Mouse (Mus musculus) v-Abl transformed pro-B cells (cell line): ENCODE measurements around the gene Cxadr.

ENCODE experiments used
- in situ Hi-C, 2 experiments: fragments of 400-800 bp; cut with MboI; formaldehyde crosslinking; loops; one replicate each; pipeline ENCODE4 v1.15.1; 2025; ENCODE audit not compliant: unreplicated experiment in 2 of 2

The Cxadr gene

DNA sequence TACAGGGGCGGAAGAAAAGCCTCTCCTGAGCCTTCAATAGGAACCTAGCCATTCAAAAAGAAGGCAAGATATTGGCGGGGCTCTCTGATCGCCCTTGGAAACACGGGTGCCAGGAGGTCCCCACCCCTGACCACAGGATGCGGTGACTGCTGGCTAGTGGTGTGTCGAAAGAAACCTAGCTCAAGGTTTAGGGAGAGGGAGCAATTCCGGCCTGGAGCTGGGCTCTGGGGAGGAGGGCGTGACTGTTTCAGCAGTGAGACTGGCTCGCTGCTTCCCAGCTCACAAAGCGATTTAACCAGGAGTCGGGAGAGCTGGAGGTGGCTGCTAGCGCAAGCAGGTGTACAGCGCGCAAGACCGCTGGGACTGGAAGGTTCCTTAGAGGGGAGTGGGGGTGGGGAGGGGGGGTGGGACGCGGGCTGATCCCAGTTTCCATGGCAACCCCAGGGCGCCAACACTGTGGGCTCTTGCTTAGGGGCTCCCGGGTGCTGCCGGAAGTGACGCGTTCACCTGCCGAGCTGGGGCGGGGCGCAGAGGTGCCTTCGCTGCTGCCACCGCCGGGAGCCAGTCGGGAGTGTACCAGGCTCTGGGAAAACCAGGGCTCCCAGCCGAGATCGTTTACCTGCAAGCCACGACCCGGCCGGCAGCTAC is at the start of gene Cxadr:
Gene Cxadr, plus strand, starts transcription at position 307 of the 648 bp plus-strand sequence.
- in situ Hi-C loops, result no loop called here

DNA sequence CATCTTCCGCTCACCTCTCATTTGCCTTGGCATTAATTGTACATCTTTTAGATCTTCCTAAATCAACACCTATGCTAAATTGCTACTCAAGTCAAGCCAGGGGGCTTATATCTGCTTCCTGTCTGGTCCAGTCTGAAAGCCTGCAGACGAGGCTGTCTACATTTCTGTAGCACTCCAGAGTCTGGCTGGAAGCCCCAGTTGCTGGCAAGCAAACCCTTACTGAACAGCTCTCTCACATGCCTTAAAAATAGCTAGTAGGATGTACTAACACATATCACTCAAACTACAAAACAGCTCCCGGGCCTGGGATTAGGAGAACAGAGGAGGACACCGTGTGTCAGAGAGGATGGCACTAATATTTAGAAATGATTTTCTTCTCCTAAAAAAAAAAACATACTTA is 42.3 kb upstream of the Cxadr start:
- in situ Hi-C loops, result no loop called here

GRCm38 (mm10) chr16:78260070-78260879 is 41.0 kb upstream of the Cxadr start:
- in situ Hi-C loops, result no loop called here

- in situ Hi-C loops, result no loop called here
Measured at GRCm38 (mm10) chr16:78261520-78261919, 39.8 kb upstream of the Cxadr start.

DNA sequence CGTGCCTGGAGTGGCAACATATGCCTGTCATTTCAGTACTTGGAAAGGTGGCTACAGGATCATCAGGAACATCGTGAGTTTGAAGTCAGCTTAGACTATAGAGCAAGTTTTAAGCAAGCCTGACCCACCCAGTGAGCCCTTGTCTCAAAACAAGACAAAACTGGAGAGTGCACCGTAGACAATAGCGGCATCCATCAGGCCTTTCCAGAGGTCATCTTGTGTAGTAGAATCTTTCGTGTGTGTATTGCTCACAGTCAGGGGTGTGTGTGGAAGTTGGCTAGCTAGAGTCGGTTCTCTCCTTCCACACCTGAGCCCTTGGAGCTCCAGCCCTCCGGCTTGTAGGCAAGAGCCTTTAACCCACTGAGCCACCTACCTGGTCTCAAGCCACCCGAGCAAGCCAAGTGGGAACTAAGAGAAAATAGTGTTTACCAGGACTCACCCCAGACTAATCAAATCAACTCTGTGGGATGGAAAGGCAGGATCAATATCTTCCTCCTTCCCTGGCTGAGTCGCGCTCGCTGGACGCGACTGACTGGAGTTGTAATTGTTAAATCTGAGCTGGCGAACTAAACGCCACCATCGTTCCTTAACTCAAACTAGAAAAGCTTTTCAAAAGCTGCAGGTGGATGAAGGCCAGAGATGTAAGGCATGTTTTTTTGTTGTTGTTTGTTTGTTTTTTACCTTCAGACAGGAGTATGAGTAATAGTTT is 36.7 kb upstream of the Cxadr start:
- in situ Hi-C loops, result no loop called here

GRCm38 (mm10) chr16:78265151-78265590 is 36.1 kb upstream of the Cxadr start:
- in situ Hi-C loops, result no loop called here

DNA sequence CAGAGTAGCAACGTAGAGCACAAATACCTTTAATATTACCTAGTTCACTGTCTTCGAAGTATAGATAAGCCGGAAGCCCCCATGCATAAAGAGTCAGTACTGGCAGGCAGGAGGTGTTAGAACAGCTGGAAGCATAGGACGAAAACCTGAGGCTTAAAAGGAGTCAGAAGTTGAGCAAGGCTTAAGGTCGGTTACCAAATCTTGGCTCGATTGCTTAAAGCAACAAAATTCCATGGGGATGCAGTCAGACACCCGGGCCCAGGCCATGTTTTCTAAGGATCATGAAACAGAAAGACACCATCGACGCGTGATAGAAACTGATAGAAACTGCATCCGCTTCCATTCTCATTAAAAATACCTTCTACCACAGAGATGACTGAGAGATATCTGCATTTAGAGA is 35.5 kb upstream of the Cxadr start:
- in situ Hi-C loops, result no loop called here

DNA sequence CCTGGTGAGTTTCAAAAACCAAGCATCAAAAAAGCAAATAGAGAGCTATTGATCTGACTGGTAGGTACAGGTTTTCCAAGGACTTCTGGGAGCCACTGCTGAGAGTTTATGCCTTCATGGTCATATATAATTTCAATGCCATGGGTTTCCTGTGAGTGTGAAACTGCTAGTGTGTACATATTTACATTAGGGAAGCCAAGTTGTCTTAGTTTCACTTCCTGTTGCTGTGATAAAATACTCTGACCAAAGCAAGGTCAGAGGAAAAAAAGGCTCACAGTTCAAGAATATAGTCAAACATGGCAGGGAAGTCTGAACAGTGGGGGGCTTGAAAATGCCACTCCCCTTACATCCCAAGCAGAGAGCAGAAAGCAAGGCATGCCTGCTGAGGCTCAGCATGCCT is 33.8 kb upstream of the Cxadr start:
- in situ Hi-C loops, result no loop called here

GRCm38 (mm10) chr16:78268167-78268566 is 33.1 kb upstream of the Cxadr start:
- in situ Hi-C loops, result no loop called here

GRCm38 (mm10) chr16:78274825-78275455 is 26.3 kb upstream of the Cxadr start:
- in situ Hi-C loops, result no loop called here

DNA sequence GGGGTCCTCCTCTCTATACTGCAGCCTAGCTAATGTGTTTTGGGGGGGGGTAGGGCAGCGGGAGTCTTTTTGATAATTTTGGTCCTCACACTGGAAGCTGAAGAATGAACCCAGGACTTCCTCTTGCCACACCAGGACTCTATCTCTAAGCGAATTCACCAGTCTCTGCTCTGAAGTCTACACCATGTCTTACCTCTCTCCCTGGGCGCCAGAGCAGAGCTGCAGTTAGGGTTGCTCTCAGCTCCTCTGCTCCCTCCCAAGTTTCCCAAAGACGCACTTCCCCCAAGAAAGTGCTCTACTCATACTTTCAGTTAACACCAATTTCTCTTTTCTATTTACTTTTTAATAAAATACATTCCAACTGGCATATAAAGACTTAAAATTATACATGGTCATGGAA is 23.7 kb upstream of the Cxadr start:
- in situ Hi-C loops, result no loop called here

DNA sequence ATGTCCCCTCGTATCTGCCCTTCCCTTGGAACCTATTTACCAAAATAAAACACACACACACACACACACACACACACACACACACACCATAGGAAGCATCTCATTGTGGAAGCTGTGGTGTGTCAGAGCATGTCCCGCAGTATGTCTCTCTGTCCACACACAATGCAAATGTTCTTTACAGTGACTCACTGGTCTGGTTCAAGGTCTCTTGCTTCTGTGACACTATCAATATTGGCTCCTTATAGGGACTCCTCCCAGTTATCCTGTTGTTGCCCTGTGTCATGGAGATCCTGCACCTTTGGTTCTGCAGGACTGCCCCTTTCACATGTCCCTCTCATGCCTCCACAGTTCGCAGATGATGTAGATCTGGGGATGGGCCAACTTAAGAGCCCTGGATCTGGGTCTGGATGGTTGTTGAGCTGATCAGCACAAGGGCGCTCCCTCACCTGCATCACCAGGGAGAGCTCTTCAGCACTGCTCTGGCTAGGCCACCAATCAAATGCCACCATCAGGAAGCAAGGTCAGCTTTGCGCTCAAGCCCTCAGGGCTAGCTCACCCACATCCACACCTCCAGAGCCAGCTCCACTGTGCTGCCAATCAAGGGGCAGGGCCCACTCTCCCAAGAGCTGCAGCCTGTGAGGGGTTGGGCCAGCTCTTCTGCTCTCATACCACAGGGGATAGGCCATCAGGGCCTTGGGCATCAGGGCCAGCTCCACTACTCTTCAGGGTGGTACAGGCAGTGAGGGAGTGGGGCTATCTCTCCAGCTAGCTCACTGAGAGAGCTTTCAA is 21.0 kb upstream of the Cxadr start:
- in situ Hi-C loops, result no loop called here

DNA sequence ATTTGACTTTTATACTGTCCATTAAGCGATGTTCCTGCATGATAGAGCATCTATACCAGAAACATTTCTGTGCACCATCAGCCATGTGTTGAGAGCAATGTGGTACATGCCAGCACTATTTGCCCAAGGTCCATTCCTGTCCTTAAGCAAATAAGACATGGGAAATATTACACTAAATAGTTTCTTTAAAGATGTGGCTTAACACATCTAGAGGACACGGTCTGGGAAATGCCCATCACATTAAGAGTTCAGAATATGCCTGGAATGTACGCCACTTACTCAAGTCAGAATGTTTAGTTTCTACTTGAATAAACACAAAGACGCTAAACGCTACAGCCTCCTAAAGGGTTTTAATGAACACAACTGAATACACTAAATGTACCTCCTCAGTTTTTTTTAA is 18.1 kb upstream of the Cxadr start:
- in situ Hi-C loops, result no loop called here

- in situ Hi-C loops, result no loop called here
Measured at GRCm38 (mm10) chr16:78294051-78294450, 7.2 kb upstream of the Cxadr start.

DNA sequence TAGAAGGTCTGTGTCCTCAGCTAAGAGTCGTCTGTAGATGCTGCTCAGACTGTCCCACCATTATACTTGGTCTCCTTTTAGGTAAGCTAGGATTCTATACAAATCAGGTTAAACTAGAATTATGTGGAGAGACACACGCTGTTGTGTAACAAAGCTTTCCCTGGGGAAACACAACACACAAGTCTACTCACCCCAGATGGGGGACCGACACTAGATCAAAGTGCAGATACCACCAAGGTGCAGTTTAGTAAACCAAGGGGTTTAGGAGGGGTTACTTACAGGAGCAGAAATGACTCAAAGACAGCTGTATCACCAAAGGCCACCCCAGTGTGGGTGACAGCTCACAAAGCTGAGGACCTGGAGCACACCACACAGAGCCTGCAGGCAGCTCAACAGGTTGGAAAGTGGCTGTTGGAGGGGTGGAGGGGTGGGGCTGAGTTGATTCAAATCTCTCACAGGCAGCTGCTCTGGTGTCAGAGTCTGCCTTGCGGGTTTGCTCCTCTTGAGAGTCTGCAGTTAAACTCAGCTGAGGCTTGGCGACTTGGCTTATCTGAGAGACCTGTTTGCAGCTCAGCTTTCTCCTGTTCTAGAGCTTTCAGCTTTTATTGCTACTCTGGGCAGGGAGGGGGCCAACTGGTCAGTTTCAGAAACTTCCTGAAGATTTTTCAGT is 6.5 kb upstream of the Cxadr start:
- in situ Hi-C loops, result no loop called here

GRCm38 (mm10) chr16:78295601-78296000 is 5.7 kb upstream of the Cxadr start:
- in situ Hi-C loops, result no loop called here

DNA sequence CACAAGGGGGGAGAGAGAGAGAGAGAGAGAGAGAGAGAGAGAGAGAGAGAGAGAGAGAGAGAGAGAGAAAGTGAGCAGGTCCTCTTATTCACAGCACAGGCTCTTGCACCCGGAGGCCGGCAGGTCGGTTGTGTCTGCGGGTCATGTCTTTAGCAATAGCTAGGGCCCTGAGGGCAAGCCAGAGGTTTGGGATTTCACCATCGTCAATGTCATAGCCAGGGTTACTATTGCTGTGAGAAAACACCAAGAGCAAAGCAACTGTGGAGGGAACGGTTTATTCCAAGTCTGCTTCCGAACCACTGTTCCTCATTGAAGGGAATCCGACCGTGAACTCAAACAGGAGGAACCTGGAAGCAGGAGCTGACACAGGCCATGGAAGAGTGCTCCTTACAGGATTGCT is 5.2 kb upstream of the Cxadr start:
- in situ Hi-C loops, result no loop called here

DNA sequence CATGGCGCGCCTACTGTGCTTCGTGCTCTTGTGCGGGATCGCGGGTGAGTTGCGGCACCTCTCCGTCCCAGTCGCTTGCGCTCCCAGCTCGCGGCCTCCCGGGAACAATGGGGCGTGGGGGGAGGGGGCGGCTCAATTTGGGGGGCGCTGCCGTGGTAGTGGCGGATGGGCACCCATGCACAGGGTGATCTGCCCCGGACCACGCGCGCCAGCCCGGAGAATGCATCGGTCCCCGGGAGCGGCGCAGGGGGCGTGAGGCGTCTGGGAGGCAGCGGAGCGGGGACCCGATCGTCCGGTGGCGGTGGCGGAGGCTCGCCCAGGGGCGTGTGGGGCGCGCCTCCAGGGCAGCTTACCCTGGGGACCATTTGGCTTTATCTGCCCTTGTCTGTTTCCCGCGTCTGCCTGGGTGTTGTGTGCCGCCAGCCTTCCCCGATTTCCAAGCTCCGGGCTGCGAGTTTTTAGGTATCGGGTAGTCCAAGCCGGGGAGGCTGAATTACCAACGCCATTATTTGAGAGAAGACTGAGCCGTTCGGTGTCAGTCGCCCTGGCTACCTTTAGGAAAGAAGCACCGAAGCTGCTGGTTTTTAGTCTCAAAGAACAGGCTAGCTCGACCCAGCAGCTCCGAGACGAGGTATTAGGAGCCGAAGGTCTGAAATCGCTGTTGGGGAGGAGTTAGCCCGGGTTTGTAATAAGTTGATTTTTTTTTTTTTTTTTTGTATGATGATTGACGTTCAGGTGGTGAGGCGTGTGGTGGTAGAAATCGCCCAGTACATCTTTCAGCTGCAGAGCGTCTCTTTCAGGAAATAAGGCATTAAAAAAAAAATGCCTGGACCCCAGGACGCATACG is 765 bp downstream of the Cxadr start:
- in situ Hi-C loops, result no loop called here

GRCm38 (mm10) chr16:78302678-78303050 is 1.4 kb downstream of the Cxadr start:
- in situ Hi-C loops, result no loop called here
